Mouse (Mus musculus) T-helper 17 cell (primary cell): ENCODE measurements around the gene Usp29.
"Not testable (repeated sequence)": the region's sequence is repeated elsewhere in the genome, so short reads cannot be mapped to it uniquely, and the experiment has no call there.

Source experiments
- in situ Hi-C, 2 experiments: fragments of 300-600 bp; cut with MboI, MseI; formaldehyde crosslinking; loops; 1 replicate in 1 of 2; 2 replicates in 1 of 2; pipeline ENCODE4 v1.15.1; 2025; ENCODE audit warnings: high pct_unique_total_duplicates in 2 of 2

Gene Usp29

GRCm38 (mm10) chr7:6765240-6765639, 34.9 kb downstream of the Usp29 start:
- in situ Hi-C loops = no loop called here

DNA sequence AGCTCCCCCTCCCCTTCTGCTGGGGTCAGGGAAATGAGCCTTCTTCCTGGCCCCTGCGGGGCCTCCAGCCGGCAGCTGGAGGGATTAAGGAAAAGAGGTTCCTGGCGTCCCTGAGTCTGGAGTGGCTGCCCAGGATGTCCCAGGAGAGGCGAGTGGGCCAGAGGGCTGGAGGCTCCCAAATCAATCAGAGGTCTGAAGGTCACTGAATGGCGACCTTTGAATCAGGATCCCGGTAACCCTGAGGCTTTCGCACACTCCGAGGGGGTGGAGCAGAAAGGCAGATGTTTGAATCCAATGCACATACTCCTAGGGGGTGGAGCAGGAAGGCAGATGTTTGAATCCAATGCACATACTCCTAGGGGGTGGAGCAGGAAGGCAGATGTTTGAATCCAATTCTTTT, 39.9 kb downstream of the Usp29 start:
- in situ Hi-C loops = no loop called here

DNA sequence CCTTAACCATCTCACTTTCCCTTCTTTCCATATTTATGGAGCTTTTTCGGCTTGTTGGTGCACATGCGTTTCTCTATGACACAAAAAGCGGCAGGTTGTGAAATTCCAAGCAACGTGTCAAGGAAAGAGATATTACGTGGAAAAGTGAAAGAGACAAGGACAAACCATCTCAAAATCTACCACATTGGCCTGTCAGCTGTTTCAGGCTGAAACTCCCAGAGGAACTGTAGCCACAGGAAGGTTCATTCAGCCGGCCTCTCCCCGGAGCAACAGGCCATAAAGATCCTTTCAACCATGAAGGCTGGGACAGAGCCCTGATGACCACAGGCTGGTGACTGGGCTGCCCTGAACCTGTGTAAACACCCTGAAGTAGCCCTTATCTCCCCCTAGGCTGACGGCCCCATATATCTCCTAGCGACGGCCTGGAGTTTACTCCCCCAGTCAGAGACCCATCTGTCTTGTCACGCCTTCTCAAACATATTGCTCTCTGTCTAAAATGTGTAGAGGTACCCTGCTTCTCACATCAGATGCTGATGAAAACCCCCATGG, 43.6 kb downstream of the Usp29 start:
- in situ Hi-C loops = not testable (repeated sequence)

- in situ Hi-C loops = no loop called here
Observed at GRCm38 (mm10) chr7:6776314-6777059, 46.1 kb downstream of the Usp29 start.

DNA sequence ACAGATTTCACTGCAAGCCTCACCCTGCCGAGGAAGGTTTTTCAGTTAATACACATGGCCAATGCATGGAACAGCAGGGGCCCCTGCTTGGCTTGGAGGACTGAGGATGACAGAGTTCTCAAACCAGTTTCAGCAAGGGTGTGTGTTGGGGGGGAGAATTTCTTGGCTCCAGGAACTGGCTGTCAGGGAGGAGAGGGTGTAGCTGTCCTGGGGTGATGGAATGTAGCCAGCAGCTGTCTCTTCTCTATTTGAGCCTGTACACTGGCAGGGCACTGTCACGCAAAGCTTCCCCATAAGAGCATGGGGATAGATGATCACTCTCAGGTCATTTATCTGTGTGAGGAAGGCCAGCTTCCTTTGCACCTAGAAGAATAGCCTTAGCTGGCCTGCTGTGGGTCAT, 46.7 kb downstream of the Usp29 start:
- in situ Hi-C loops = no loop called here

DNA sequence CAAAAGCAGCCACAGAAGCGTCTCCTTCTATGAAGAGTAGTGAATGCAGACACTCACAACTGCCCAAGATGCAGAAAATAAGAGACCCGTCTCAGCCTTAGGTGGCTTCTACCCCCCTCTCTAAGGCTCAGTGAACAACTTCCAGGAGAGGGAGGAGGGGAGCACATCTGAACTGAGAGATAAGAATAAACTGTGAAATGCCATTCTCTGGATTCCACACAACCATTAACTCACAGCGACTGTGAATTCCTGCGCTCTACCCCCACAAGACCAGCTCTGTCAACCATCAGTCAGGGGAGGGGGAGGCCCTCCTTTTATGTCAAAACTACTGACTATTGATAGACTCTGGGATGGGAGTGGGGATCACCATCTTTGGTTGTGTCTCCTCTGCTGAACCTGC, 47.3 kb downstream of the Usp29 start:
- in situ Hi-C loops = no loop called here

- in situ Hi-C loops = no loop called here
Observed at GRCm38 (mm10) chr7:6779172-6779571, 48.8 kb downstream of the Usp29 start.

DNA sequence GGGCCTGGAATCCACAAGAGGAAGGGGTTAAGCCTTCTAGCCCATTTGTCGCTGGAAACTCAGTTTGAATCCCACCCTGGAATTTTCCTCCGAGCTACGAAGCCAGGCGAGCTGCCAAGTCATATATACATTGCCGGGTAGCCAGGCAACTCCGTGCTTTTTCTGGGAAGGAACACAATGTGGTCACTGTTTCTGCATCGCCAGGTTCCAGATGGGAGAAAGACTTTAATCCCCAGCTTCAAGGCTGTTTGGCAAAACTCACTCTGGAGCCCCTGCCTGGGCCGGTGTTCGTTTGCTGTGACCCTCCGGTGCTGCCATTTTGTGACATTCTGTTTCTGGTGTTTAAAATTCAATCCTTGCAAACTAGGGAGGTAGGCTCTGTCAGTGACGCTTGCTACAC, 51.2 kb downstream of the Usp29 start:
- in situ Hi-C loops = no loop called here

- in situ Hi-C loops = no loop called here
Observed at GRCm38 (mm10) chr7:6784340-6785073, 54.1 kb downstream of the Usp29 start.

DNA sequence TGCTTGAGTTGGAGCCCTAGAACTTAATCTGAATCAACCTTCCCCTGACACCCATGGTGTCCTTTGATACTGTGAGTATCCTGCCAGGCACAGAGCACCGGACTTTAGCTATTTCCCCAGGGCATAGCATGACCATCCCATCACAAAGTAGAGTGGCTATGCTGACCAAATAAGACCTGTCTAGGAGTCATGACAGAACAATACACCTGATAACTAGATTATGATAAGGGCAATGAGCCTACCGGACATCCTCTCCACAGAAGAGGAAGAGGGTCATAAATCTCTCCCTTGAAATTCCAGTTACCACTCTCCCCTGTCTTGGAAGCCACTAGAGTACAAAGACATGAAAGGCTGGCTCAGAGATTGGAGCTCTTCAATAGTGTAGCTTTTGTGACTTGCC, 56.6 kb downstream of the Usp29 start:
- in situ Hi-C loops = no loop called here

DNA sequence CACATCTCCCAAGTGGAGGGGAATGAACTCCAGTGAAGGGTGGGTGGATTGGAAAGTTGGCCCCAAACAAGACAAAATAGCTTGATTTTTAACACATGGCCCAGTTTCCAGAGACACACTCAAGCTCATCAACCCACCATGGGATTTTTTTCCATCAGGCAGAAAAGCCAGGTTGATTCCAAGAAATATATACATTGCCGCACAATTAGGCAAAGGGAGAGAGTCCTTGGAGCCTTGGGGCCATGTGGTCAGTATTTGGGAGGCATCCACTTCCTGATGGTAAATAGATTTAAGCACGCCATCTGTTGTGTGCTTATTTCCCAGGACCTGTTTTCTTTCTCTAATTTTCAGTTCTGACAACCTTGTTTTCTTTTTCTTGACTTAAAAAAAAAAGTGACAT, 57.7 kb downstream of the Usp29 start:
- in situ Hi-C loops = no loop called here

DNA sequence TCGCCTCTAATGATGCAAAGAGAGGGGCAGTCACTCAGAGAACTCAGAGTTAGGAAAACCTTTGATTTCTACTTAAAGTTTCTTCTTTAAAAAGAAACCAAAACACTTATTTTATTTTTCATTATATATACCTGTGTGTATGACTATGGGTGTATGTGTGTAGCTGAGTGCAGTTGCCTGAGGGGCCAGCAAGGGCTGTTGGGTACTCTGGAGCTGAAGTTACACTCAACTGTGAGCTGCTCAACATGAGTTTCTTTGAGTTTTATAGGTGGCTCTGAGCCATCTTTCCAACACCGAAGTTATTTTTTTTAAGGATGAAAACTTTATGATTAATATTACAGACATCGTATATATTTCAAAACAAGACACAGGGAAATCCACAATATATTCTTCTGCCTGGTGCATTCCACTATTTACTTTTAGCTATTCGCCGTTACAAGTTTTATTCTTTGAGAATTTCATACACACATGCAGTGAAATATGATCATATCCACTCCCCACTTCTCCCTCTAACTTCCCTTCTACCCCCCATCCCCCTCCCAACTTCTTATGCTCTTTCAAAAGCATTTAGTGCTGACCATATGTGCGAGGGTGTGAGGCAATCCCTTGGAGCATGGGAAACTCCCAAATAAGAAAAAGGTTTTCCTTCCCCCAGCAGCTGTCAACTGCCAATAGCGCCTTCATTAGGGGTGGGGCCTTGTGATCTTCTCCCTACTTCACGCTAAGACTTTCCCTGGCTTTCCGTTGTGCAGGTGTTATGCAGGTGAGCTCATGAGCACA, 61.1 kb downstream of the Usp29 start:
- in situ Hi-C loops = no loop called here

DNA sequence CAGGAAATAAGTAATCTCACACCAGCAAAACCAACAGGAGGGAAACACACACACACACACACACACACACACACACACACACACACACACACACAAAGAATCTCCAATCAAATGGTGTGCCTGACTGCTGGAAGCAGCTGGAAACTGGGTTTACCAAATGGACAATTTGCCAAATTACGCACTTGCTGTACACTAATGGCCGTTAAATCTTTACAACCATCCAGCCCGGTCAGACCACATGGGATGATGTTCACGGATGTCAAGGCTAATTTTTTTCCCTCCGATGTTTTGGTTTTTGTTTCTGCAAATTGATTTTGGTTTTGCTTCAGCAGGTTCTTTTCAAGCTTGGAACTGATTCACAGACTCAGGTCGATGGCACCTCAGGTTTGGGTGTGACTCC, 62.9 kb downstream of the Usp29 start:
- in situ Hi-C loops = no loop called here

GRCm38 (mm10) chr7:6793811-6794210, 63.4 kb downstream of the Usp29 start:
- in situ Hi-C loops = no loop called here

- in situ Hi-C loops = no loop called here
Observed at GRCm38 (mm10) chr7:6797408-6797807, 67.0 kb downstream of the Usp29 start.

DNA sequence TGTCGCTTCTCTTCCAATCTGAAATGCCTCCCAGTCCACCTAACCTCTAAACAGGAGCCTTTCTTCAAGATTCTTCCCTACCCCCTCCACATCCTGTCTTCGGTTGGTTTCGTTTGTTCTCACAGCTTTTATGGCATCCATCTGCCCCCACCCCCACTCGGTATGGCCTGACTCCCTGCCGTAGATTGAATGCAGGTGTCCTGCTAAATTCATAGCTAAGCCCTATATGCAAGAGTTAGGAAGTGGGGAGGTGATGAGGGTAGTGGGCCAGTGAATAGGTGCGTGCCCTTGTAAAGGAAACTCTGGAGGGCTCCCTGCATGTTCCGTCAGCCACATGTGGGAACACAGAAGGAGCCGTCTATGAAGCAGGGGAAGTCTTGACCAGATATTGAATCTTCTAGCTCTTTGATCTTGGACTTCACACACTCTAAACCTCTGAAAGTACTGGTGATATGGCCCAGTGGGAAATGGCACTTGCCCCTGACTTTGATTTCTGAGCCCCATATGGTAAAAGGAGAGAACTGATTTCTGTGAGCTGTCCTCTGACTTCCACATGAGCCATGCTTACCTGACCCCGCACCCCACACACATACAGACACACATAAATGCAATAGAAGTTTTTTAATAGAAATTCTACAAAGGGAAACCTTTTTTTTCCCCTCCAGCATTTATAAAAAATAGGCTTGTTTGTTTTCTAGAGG, 68.9 kb downstream of the Usp29 start:
- in situ Hi-C loops = no loop called here

DNA sequence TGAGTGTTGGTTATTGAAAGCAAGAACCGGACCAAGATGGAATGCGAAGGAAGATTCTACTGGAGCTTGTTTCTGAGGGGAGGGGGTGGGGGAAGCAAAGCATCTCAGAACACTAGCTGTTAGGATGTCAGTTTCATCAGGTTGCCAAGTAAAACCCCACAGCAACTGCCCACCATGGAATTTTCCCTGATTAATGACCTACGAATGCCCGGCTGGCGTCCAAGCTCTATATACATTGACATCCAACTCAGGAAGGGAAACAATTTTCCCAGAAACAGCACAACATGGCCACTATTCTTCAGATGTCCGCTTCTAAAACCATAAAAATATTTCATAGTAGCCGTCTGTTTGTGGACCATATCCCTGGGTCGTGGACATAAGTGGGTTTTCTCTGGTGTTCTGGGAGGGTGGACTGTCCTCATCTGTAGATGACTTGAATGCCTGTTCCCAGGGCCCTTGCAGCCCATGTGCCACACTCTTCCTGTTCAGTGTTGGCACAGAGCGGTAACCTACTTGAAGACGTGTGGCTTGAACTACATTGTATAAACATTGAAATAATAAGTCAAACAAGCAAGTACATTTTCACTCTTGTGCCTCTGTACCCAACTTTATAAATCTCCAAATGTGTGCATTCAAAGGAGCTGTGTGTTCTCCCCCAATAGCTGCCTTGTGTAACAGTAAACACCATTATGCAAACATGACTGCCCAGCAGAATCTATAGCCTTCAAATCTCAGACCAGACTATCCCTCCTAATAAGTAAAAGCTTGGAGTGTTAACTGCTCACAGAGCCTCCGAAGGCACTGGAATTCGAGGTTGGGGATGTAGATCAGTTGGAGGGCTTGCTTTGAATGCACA, 70.4 kb downstream of the Usp29 start:
- in situ Hi-C loops = no loop called here

DNA sequence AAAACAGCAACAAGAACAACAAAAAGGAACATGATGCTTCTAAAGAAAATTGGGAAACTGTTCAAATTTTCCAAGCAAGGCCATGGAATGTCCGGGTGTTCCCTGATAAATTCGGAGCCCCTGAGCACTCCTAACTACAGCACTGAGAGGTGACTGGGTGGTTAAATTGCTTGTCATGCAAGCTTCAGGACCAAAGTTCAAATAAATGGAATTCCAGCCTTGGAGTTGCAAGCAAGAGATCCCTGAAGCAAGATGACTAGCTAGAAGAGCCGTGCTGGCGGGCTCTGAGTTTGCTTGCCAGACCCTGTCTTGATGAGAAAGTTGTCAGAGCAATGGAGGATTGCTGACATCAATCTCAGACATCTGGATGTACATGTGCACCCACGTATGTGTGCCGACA, 71.3 kb downstream of the Usp29 start:
- in situ Hi-C loops = no loop called here

GRCm38 (mm10) chr7:6810556-6810955, 80.2 kb downstream of the Usp29 start:
- in situ Hi-C loops = no loop called here

DNA sequence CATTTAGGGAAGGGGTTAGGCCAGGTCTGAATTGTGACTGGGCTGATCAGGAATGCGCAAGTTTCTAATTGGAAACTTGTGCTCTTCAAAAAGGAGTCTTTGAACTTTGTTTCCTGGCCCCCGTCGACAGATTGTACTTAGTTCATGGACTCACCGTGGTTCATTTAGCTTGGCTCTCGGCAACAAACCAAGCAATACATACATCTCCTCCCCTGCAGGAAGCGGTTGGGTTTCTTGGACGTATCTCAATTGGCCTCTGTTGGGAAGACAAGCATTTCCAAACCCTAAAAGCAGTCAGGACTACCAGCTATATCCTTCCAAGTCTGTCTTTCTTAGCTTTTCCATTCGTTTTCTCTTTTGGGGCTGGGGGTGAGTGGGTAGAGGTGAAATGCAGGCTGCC, 84.6 kb downstream of the Usp29 start:
- in situ Hi-C loops = no loop called here
